Mouse (Mus musculus): ENCODE measurements at regions not wholly inside any gene's neighbourhood (a gene's known extent, or its start where the extent isn't known, plus 50 kb on each side); places are given as distances from the start of the nearest gene placed in this dataset.

DNA sequence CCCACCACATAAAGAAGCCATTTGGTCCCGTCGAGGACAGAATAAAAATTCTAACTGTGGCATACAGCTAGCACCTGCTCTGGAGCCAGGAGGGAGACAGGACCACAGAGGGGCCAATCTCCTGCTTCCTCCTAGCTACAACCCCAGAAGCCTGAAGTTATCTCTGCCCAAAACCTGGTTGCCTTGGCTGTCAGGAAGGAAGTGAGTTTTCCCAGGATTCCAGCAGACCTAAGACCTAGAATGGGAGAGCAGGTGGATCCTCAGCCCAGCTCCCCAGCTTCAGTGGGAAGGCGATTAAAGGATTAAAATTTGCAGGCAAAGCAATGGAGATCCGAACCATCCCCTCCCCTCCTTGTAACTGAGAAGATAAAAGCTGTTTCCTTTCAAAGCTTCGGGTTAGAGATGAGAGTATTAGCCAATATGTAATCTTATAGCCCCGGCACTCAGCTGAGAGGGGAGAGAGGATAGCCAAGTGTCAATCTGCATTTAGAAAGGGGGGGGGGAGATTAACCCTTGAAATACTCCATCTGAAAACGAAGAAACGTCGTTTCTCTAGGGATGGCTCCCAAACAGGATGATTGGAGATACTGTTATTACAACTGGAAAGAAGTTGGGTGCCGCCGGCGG, 386.1 kb downstream of the Setd4 start:
- no peak for TF ChIP-seq MAFK (IDR thresholded peaks at IDR 0.05; ENCODE audit: insufficient read depth, low read depth, low read length)
- no peak for TF ChIP-seq ZNF384 (IDR thresholded peaks at IDR 0.05; ENCODE audit: low read depth, low read length)
- no peak for TF ChIP-seq CHD2 (IDR thresholded peaks at IDR 0.05; ENCODE audit: low read depth, low read length)
- TF ChIP-seq ZC3H11A (IDR thresholded peaks at IDR 0.05; ENCODE audit: borderline replicate concordance, low read depth, low read length): no peak
- no peak for TF ChIP-seq HCFC1 (IDR thresholded peaks at IDR 0.05; ENCODE audit: borderline replicate concordance, insufficient read depth, low read length)
